Mouse (Mus musculus): ENCODE data around the gene Glb1. TPM values are rescaled to one million over a fixed set of nuclear protein-coding genes. Genes with fewer than 3 reads are reported as not detected.
A peak's percentile ranks its signal among the peaks of the same experiment; 100 is the strongest.
"Not testable (repeated sequence)": the region's sequence is repeated elsewhere in the genome, so short reads cannot be mapped to it uniquely, and the experiment has no call there.

Glb1 gene
- 52.7 and 53.6 TPM in 2 replicates for polyA plus RNA-seq (2014; fragmentation: Nextera tagmentation; extraction: Ambion mirVana)

DNA sequence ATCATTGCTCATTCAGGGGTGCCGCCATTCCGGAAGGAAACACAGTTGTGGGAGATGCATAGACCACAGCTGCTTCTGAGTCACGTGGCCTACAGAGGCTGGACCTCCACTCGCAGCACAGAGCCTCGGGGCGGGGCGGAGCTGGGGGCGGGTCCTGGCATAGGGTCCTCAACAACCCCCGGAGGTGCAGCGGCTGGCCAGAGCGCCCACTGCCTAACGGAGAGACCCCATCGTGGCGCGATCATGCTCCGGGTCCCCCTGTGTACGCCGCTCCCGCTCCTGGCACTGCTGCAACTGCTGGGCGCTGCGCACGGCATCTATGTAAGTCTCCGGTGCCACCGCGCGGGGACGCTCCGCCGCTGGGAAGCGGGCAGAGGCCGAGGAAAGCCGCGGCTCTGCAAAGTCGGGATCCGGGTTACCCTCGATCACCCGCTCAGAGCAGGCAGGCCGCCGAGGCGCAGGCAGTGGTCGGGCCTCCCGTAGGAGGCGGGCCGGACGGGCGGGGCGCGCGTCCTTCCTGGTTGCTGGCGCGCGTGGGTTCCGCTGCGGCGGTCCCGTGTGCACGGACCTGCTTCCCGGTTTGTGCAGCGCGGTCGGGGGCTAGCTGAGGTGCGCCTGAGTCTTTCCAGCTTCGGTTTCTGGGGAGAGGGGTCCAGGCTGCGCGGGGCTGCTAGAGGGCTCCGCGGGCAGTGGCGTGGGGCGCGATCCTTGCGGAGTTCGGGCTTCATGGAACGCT, at the start of gene Glb1, which contains the start of gene Tmppe:
TSS of gene Glb1 (plus strand) at position 128 of the 736 bp plus-strand sequence.
TSS of gene Tmppe (plus strand) at position 157 of the 736 bp plus-strand sequence.
- Histone ChIP-seq H3K4me1 (ENCODE audit: control insufficient read depth, insufficient read depth, low read length) (peaks cover 12% of the 10 kb centered on the region), H3K36me3 (ENCODE audit: control insufficient read depth, insufficient read depth, low read length) (peaks cover 10% of the 10 kb centered on the region; the same call in 1 of the 2 replicates), H3K4me2 (replicated peaks; ENCODE audit: low read depth, low read length) (peak within 1 kb of the TSS; percentile 85), H3K9me3 (ENCODE audit: control insufficient read depth, low read depth, low read length) (0 out of 2 replicates have a peak, but pooled peaks cover 4% of the 10 kb centered on the region), H3K27ac (ENCODE audit: low read length) (peak within 1 kb of the TSS; percentile 92), H3K27me3 (ENCODE audit: control insufficient read depth, insufficient read depth, low read length) (no peaks in the 10 kb centered on the region), H3K9ac (replicated peaks; ENCODE audit: low read depth, low read length) (peak within 1 kb of the TSS; percentile 81), H3K4me3 (ENCODE audit: low read depth, low read length) (peak within 1 kb of the TSS; percentile 88)
- under 1% methylated on average over 73 of the region's 73 CpGs for WGBS
- peak; percentile 97 for ATAC-seq (ENCODE audit: insufficient number of reproducible peaks, insufficient read depth, low FRiP score, low read depth)

DNA sequence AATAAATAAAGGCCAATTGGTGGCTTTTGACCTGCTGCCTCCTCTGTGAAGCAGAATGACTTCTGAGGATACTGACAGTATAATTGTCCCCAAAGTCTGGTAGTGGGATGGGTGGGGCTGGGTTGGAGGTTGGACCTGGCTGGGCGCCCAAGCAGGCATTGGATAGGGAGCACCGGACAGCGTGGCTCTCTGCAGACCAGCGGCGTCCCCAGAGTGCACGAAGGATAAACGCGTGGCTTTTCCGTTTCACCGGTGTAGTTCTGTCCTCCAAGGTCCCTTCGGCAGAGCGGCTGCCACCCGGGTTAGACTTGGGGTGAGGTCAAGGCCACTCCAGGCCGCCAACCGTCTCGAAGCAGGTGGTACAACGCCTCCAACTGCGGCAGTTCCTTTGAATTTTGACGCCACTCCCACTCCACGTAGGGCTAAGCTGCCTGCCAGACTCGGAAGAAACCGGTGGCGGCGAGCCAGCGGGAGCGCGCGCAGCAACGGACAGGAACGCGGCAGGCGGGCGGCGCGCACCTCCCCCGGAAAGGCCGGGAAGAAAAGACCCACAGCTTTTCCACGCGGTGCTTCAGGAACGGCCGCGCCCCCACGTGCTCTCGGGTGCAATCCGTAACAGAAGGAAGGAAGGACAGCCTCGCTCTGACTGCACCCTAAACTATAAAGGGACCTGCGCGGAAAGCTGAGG, 32.9 kb upstream of the Glb1 start:
- H3K9me3 ChIP-seq (ENCODE audit: control insufficient read depth, low read depth, low read length) = no peaks in the 10 kb centered on the region
- H3K4me2 ChIP-seq (replicated peaks; ENCODE audit: low read depth, low read length) = peak overlapping the region; percentile 86
- ATAC-seq (ENCODE audit: insufficient number of reproducible peaks, insufficient read depth, low FRiP score, low read depth) = peak; percentile 79
- H3K4me1 ChIP-seq (ENCODE audit: control insufficient read depth, insufficient read depth, low read length) = no peaks in the 10 kb centered on the region; the same call in 1 of the 2 replicates
- peak overlapping the region; percentile 47 for H3K4me3 ChIP-seq (ENCODE audit: low read depth, low read length)
- H3K36me3 ChIP-seq (ENCODE audit: control insufficient read depth, insufficient read depth, low read length) = no peaks in the 10 kb centered on the region
- WGBS = under 1% methylated on average over 48 of the region's 48 CpGs
- H3K27me3 ChIP-seq (ENCODE audit: control insufficient read depth, insufficient read depth, low read length) = no peaks in the 10 kb centered on the region
- no peak overlapping the region for H3K27ac ChIP-seq (ENCODE audit: low read length)
- peak overlapping the region; percentile 15; the same call in 1 of the 2 replicates for H3K9ac ChIP-seq (replicated peaks; ENCODE audit: low read depth, low read length)

DNA sequence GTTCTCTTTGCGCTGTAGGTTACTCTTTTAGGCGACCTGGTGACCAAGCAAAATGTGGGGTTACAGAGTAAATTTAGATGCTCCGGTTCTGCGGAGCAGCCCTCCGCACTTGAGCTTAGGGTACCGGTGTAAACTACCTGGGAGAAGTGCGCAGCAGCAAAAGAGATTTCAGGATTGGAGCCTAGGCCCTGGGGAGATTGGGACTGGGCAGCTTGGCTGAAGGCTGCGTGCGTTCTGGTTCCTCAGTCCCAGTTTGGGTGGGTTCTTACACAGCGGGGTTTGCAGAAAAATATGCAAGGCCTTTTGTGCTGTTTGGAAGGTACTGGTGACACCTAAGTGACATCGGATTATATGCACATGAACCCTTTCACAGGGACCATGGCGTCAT, 32.4 kb upstream of the Glb1 start:
- no peak overlapping the region for H3K27ac ChIP-seq (ENCODE audit: low read length)
- no peaks in the 10 kb centered on the region for H3K27me3 ChIP-seq (ENCODE audit: control insufficient read depth, insufficient read depth, low read length)
- no peaks in the 10 kb centered on the region for H3K36me3 ChIP-seq (ENCODE audit: control insufficient read depth, insufficient read depth, low read length)
- H3K4me3 ChIP-seq (ENCODE audit: low read depth, low read length) = peak overlapping the region; percentile 47
- 13% methylated on average over 12 of the region's 12 CpGs for WGBS
- peak; percentile 14; the same call in 1 of the 2 replicates for ATAC-seq (ENCODE audit: insufficient number of reproducible peaks, insufficient read depth, low FRiP score, low read depth)
- H3K4me2 ChIP-seq (replicated peaks; ENCODE audit: low read depth, low read length) = peak overlapping the region; percentile 86
- no peaks in the 10 kb centered on the region for H3K9me3 ChIP-seq (ENCODE audit: control insufficient read depth, low read depth, low read length)
- peak overlapping the region; percentile 15; the same call in 1 of the 2 replicates for H3K9ac ChIP-seq (replicated peaks; ENCODE audit: low read depth, low read length)
- H3K4me1 ChIP-seq (ENCODE audit: control insufficient read depth, insufficient read depth, low read length) = no peaks in the 10 kb centered on the region; the same call in 1 of the 2 replicates

DNA sequence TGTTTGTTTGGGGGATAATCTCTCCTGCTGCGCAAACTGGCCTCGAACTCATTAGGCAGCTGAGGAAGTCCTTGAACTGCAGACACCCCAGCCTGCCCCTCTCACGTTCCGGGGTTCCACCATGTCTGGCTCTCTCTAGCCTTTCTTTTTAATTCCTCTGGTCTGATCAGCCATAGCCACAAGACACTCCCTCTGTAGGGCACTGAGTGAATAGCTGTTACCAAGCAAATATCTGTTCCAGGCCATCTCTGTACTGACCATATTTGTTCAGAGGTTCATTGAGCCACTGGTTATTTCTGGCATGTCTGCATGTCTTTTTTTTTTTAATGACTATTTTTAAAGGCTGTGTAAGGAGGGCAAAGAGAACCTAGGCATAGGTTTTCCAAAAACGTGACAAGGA, 31.5 kb upstream of the Glb1 start:
- H3K9ac ChIP-seq (replicated peaks; ENCODE audit: low read depth, low read length); ATAC-seq (ENCODE audit: insufficient number of reproducible peaks, insufficient read depth, low FRiP score, low read depth): not testable (repeated sequence)
- 68% methylated on average over 5 of the region's 5 CpGs for WGBS

DNA sequence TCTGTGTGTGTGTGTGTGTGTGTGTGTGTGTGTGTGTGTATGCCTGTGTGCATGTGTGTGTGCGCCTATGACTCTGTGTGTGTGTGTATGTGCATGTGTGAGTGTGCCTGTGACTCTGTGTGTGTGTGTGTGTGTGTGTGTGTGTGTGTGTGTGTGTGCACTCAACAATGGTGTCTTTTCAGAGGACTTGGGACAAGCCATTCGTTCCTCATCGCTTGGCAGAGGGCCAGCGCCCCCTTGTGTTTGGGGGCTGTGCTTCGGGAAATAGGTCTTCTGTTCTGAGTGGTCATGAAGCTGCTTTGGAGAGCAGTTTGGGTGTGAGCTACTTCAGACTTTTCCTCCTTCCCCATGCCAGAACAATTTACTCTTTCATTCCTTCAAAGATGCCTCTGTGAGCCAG, 29.2 kb upstream of the Glb1 start:
- ATAC-seq (ENCODE audit: insufficient number of reproducible peaks, insufficient read depth, low FRiP score, low read depth); H3K27ac ChIP-seq (ENCODE audit: low read length); H3K9me3 ChIP-seq (ENCODE audit: control insufficient read depth, low read depth, low read length); H3K36me3 ChIP-seq (ENCODE audit: control insufficient read depth, insufficient read depth, low read length); H3K4me1 ChIP-seq (ENCODE audit: control insufficient read depth, insufficient read depth, low read length); H3K27me3 ChIP-seq (ENCODE audit: control insufficient read depth, insufficient read depth, low read length); H3K9ac ChIP-seq (replicated peaks; ENCODE audit: low read depth, low read length); H3K4me3 ChIP-seq (ENCODE audit: low read depth, low read length); H3K4me2 ChIP-seq (replicated peaks; ENCODE audit: low read depth, low read length): not testable (repeated sequence)
- WGBS = 35% methylated on average over 5 of the region's 5 CpGs

More for the DNA sequence above, 31.5 kb upstream of the Glb1 start:
- not testable (repeated sequence) for H3K4me3 ChIP-seq (ENCODE audit: low read depth, low read length); H3K27ac ChIP-seq (ENCODE audit: low read length); H3K27me3 ChIP-seq (ENCODE audit: control insufficient read depth, insufficient read depth, low read length); H3K4me1 ChIP-seq (ENCODE audit: control insufficient read depth, insufficient read depth, low read length); H3K9me3 ChIP-seq (ENCODE audit: control insufficient read depth, low read depth, low read length); H3K4me2 ChIP-seq (replicated peaks; ENCODE audit: low read depth, low read length); H3K36me3 ChIP-seq (ENCODE audit: control insufficient read depth, insufficient read depth, low read length)

- whole genome bisulfite sequencing = 84% methylated on average over 10 of the region's 10 CpGs
These were observed 25.5 kb upstream of the Glb1 start for GRCm38 (mm10) chr9:114375276-114375962.

GRCm38 (mm10) chr9:114377168-114377567, 23.7 kb upstream of the Glb1 start:
- 92% methylated on average over 10 of the region's 10 CpGs for WGBS
- Histone ChIP-seq H3K36me3 (ENCODE audit: control insufficient read depth, insufficient read depth, low read length) (peaks cover 10% of the 10 kb centered on the region), H3K9ac (replicated peaks; ENCODE audit: low read depth, low read length) (no peak overlapping the region), H3K4me2 (replicated peaks; ENCODE audit: low read depth, low read length) (no peak overlapping the region), H3K27ac (ENCODE audit: low read length) (no peak overlapping the region), H3K4me1 (ENCODE audit: control insufficient read depth, insufficient read depth, low read length) (no peaks in the 10 kb centered on the region), H3K9me3 (ENCODE audit: control insufficient read depth, low read depth, low read length) (no peaks in the 10 kb centered on the region), H3K27me3 (ENCODE audit: control insufficient read depth, insufficient read depth, low read length) (no peaks in the 10 kb centered on the region), H3K4me3 (ENCODE audit: low read depth, low read length) (no peak overlapping the region)
- ATAC-seq (ENCODE audit: insufficient number of reproducible peaks, insufficient read depth, low FRiP score, low read depth) = no peak

More at GRCm38 (mm10) chr9:114375276-114375962, 25.5 kb upstream of the Glb1 start:
- ATAC-seq (ENCODE audit: insufficient number of reproducible peaks, insufficient read depth, low FRiP score, low read depth) = no peak
- Histone ChIP-seq H3K9me3 (ENCODE audit: control insufficient read depth, low read depth, low read length) (no peaks in the 10 kb centered on the region), H3K27me3 (ENCODE audit: control insufficient read depth, insufficient read depth, low read length) (no peaks in the 10 kb centered on the region), H3K4me3 (ENCODE audit: low read depth, low read length) (no peak overlapping the region), H3K36me3 (ENCODE audit: control insufficient read depth, insufficient read depth, low read length) (peaks cover 7% of the 10 kb centered on the region), H3K27ac (ENCODE audit: low read length) (no peak overlapping the region), H3K9ac (replicated peaks; ENCODE audit: low read depth, low read length) (no peak overlapping the region), H3K4me1 (ENCODE audit: control insufficient read depth, insufficient read depth, low read length) (no peaks in the 10 kb centered on the region), H3K4me2 (replicated peaks; ENCODE audit: low read depth, low read length) (no peak overlapping the region)

- Histone ChIP-seq H3K9me3 (ENCODE audit: control insufficient read depth, low read depth, low read length) (no peaks in the 10 kb centered on the region), H3K4me3 (ENCODE audit: low read depth, low read length) (no peak overlapping the region), H3K36me3 (ENCODE audit: control insufficient read depth, insufficient read depth, low read length) (peaks cover 13% of the 10 kb centered on the region; the same call in 1 of the 2 replicates), H3K4me2 (replicated peaks; ENCODE audit: low read depth, low read length) (no peak overlapping the region), H3K9ac (replicated peaks; ENCODE audit: low read depth, low read length) (no peak overlapping the region), H3K4me1 (ENCODE audit: control insufficient read depth, insufficient read depth, low read length) (no peaks in the 10 kb centered on the region), H3K27ac (ENCODE audit: low read length) (no peak overlapping the region), H3K27me3 (ENCODE audit: control insufficient read depth, insufficient read depth, low read length) (no peaks in the 10 kb centered on the region)
- no peak for ATAC-seq (ENCODE audit: insufficient number of reproducible peaks, insufficient read depth, low FRiP score, low read depth)
- WGBS = 80% methylated on average over 12 of the region's 12 CpGs
These were observed 21.0 kb upstream of the Glb1 start for GRCm38 (mm10) chr9:114379871-114380270.

Measured in stomach, embryonic 14.5 days (tissue).